Mouse (Mus musculus) ES-CJ7 (cell line): Measurements from ENCODE around the gene B4galt5.

Source experiments
- DNase-seq: peaks from one replicate; pipeline ENCODE4 v3.0.0; 2011; ENCODE audit warnings: low read depth, low spot score

Gene B4galt5

GRCm38 (mm10) chr2:167280090-167280985, 68.6 kb downstream of the B4galt5 start:
- peak; percentile 71 for DNase-seq

- peak; percentile 81 for DNase-seq
Measured at GRCm38 (mm10) chr2:167278751-167279526, 70.0 kb downstream of the B4galt5 start.

GRCm38 (mm10) chr2:167278011-167278410, 71.0 kb downstream of the B4galt5 start:
- no peak for DNase-seq

GRCm38 (mm10) chr2:167277026-167277425, 72.0 kb downstream of the B4galt5 start:
- no peak for DNase-seq

- no peak for DNase-seq
Measured at GRCm38 (mm10) chr2:167275856-167276255, 73.1 kb downstream of the B4galt5 start.

GRCm38 (mm10) chr2:167274713-167275465, 74.1 kb downstream of the B4galt5 start:
- no peak for DNase-seq

GRCm38 (mm10) chr2:167273206-167273740, 75.7 kb downstream of the B4galt5 start:
- no peak for DNase-seq

GRCm38 (mm10) chr2:167272706-167273105, 76.3 kb downstream of the B4galt5 start:
- DNase-seq: no peak

GRCm38 (mm10) chr2:167271121-167271521, 77.9 kb downstream of the B4galt5 start:
- no peak for DNase-seq

- no peak for DNase-seq
Measured at GRCm38 (mm10) chr2:167270496-167270895, 78.5 kb downstream of the B4galt5 start.

GRCm38 (mm10) chr2:167268721-167269120, 80.3 kb downstream of the B4galt5 start:
- no peak for DNase-seq

GRCm38 (mm10) chr2:167268411-167268690, 80.6 kb downstream of the B4galt5 start:
- no peak for DNase-seq

- DNase-seq: no peak
Measured at GRCm38 (mm10) chr2:167267531-167268410, 81.2 kb downstream of the B4galt5 start.

- peak; percentile 78 for DNase-seq
Measured at GRCm38 (mm10) chr2:167266231-167266630, 82.8 kb downstream of the B4galt5 start.

- DNase-seq: peak; percentile 73
Measured at GRCm38 (mm10) chr2:167265806-167266205, 83.2 kb downstream of the B4galt5 start.

- DNase-seq: no peak
Measured at GRCm38 (mm10) chr2:167265021-167265420, 84.0 kb downstream of the B4galt5 start.

GRCm38 (mm10) chr2:167263931-167264330, 85.1 kb downstream of the B4galt5 start:
- DNase-seq: no peak

- peak; percentile 86 for DNase-seq
Measured at GRCm38 (mm10) chr2:167263040-167263810, 85.8 kb downstream of the B4galt5 start.

GRCm38 (mm10) chr2:167262433-167262832, 86.5 kb downstream of the B4galt5 start:
- DNase-seq: no peak

GRCm38 (mm10) chr2:167261106-167261505, 87.9 kb downstream of the B4galt5 start:
- DNase-seq: no peak
